Mouse (Mus musculus) bone marrow, adult 2 months (tissue): Measurements from ENCODE around the gene Zfp354a. TPM values are rescaled to one million over a fixed set of nuclear protein-coding genes. Genes with fewer than 3 reads are reported as not detected.

ENCODE experiments used
- H3K27ac ChIP-seq: fragments of 200-500 bp; 2 replicates; pipeline ENCODE4 v1.5.1; 2012; ENCODE audit warnings: low read depth, mild to moderate bottlenecking, control low read depth, inconsistent platforms, low read length; ENCODE audit not compliant: control insufficient read depth, poor library complexity, insufficient read depth
- H3K4me1 ChIP-seq: fragments of 200-500 bp; 2 replicates; pipeline ENCODE4 v1.6.1; 2011; ENCODE audit warnings: low read length; ENCODE audit not compliant: control insufficient read depth, insufficient read depth
- H3K4me3 ChIP-seq: fragments of 200-500 bp; replicated peaks from 2 replicates; pipeline ENCODE3; 2011; ENCODE audit warnings: mild to moderate bottlenecking, low read depth, low read length, control low read depth; ENCODE audit not compliant: control insufficient read depth
- CTCF ChIP-seq: fragments of 200-500 bp; IDR thresholded peaks from 2 replicates; pipeline ENCODE4 v1.5.1; 2011; ENCODE audit warnings: low read length, control low read depth; ENCODE audit not compliant: control insufficient read depth, insufficient read depth
- POLR2A ChIP-seq: fragments of 200-500 bp; IDR thresholded peaks from 2 replicates; pipeline ENCODE4 v1.6.1; 2011; ENCODE audit warnings: low read depth, mild to moderate bottlenecking, control low read depth, low read length, borderline replicate concordance; ENCODE audit not compliant: control insufficient read depth
- WGBS: fragments of 180-500 bp; shearing (Covaris S2); methylation state at CpG from one replicate; pipeline ENCODE4 v1.1.7; 2018; 5-methylcytosine and 5-hydroxymethylcytosine counted together
- polyA plus RNA-seq: library from polyadenylated mRNA; stranded (reverse); fragments of >200 nt; gene quantifications from 2 replicates; pipeline ENCODE4 v1.2.4, GENCODE M21; 2011; ENCODE audit warnings: low replicate concordance; ENCODE audit not compliant: missing spikeins, insufficient read depth, insufficient read length

Zfp354a gene
- polyA plus RNA-seq, 1 experiment, result 0.80 TPM

DNA sequence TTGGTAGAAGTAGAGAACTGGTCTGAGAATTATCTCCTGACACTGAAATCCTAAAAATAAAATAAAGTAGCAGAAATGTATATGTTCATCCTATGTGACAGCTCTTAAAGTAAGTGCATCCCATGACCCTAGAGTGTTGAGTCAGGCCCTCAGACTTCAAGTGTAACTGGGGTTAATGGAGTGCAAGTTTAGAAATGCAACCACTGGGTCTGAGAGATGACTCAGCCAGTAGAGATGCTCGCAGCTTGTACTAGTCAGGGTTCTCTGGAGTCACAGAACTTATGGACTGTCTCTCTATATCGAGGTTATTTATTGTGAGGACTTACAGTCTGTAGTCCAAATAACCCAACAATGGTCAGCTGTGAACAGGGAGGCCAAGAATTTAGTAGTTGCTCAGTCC is 7.4 kb upstream of the Zfp354a start:
- 61% methylated on average over 2 of the region's 2 CpGs for WGBS
- Histone ChIP-seq H3K27ac (no peak overlapping the region), H3K4me3 (no peak overlapping the region), H3K4me1 (no peaks in the 10 kb centered on the region)
- no peak for TF ChIP-seq CTCF
- TF ChIP-seq POLR2A, result no peak

DNA sequence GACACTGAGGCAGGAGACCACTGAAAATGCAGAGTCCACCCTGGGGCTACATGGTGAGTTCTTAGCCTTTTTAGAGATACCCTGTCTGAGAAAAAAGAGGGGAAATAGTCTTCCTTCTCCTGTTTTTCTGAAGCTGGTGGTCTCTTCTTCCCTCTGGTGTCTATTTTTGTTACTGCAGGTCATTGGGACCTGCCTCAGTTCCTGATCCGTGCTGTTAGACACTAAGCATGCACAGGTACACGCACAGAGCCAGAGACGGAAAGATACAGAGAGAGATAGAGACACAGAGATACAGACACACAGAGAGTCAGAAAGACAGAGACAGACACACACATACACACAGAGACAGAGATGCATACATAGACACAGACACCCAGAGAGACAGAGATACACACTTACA is 5.8 kb upstream of the Zfp354a start:
- no peak for TF ChIP-seq POLR2A
- no peak for TF ChIP-seq CTCF
- H3K4me1 ChIP-seq, result no peaks in the 10 kb centered on the region
- no peak overlapping the region for H3K27ac ChIP-seq
- H3K4me3 ChIP-seq, result no peak overlapping the region
- 35% methylated on average over 3 of the region's 3 CpGs for WGBS

DNA sequence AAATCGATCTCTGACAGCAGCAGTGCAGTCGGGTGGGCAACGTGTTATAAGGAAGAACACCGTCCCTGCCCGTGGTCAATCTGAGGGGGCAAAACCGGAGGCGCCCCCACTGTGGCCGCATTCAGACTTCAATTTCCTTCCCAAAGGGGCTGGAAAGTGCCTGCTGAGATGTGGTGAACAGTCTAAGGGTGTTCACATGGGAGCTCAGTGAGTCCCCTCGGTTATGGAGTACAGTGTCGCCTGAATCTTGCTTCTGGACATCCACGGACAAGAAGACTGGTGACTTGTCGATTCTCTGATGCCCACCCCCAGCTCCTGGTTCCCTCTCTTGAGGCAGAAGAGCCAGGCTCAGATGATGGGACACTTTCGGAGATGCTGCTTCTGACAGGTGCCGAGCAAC is 583 bp downstream of the Zfp354a start:
- Histone ChIP-seq H3K27ac (no peak overlapping the region), H3K4me1 (no peaks in the 10 kb centered on the region), H3K4me3 (peak overlapping the region; percentile 16)
- 15% methylated on average over 14 of the region's 14 CpGs for WGBS
- no peak for TF ChIP-seq CTCF

DNA sequence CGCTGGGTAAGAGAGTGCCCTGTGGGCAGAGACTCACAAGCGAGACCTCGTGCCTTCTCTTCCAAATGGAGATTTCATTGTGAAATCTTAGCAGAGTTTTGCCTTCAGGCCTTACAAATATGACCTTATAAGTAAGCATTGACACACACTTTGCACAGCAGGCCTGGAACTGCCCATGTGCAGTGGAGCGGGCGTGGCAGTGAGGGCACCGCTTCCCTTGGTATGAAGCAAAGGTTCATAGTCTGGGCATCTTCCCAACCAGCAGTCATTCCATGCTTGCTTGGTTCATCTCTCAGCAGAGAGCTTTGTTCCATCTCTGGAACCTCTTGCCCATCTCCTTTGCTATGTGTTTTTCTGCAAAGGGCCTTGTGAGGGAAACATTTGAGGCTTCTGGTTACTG is 1.9 kb downstream of the Zfp354a start:
- 80% methylated on average over 6 of the region's 6 CpGs for WGBS
- Histone ChIP-seq H3K4me1 (no peaks in the 10 kb centered on the region), H3K27ac (no peak overlapping the region), H3K4me3 (no peak overlapping the region)
- no peak for TF ChIP-seq CTCF
- TF ChIP-seq POLR2A, result no peak

DNA sequence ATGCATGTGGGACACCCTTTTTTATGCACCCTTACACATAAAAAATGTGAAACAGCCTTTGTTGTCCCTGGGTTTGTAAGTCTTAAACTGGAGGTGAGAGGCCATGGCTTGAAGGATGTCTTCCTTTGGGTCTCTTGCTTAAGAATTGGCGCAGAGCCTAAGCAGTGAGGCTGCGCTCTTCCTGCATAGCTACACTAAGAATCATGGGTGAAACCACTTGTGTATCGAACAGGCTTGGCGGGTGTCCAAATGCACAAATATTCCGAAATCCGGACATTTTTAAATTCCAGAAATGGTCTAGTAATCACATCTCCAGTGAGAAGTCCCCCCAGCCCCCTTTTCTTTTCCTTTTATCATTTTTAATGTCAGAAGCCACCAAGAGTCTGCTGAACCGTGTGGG is 4.2 kb downstream of the Zfp354a start:
- 77% methylated on average over 7 of the region's 7 CpGs for whole genome bisulfite sequencing

DNA sequence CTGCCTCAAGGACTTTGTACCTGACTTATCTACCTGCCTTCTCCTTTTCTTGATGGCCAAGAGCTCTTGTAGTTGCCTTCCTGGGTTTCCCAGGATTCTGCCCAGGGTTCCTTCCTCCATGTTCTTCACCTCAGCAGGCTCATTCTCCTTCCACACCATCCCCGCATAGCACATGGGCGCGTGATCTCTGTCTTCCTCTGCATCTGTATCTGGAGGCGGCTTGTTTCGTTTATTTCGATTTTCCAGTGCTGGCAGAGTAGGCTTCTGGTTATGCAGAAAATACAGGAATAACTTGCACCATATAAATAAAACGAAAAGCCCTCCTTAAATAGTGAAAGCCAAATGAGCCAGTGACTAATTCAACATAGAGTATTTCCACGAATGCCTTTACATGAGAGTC is 4.8 kb downstream of the Zfp354a start:
- no peak for TF ChIP-seq POLR2A
- no peak for TF ChIP-seq CTCF
- no peak overlapping the region for H3K4me3 ChIP-seq
- 84% methylated on average over 8 of the region's 8 CpGs for WGBS
- H3K27ac ChIP-seq, result no peak overlapping the region
- no peaks in the 10 kb centered on the region for H3K4me1 ChIP-seq

More for the DNA sequence above, 4.2 kb downstream of the Zfp354a start:
- H3K4me3 ChIP-seq, result no peak overlapping the region
- no peaks in the 10 kb centered on the region for H3K4me1 ChIP-seq
- no peak overlapping the region for H3K27ac ChIP-seq
- TF ChIP-seq CTCF, result no peak
- TF ChIP-seq POLR2A, result no peak

GRCm38 (mm10) chr11:51084527-51084926 is 25.5 kb downstream of the Zfp354a start:
- no peak for TF ChIP-seq POLR2A
- no peak for TF ChIP-seq CTCF
- WGBS, result 46% methylated on average over 7 of the region's 7 CpGs
- no peak overlapping the region for H3K27ac ChIP-seq
- H3K4me3 ChIP-seq, result no peak overlapping the region
- H3K4me1 ChIP-seq, result no peaks in the 10 kb centered on the region

DNA sequence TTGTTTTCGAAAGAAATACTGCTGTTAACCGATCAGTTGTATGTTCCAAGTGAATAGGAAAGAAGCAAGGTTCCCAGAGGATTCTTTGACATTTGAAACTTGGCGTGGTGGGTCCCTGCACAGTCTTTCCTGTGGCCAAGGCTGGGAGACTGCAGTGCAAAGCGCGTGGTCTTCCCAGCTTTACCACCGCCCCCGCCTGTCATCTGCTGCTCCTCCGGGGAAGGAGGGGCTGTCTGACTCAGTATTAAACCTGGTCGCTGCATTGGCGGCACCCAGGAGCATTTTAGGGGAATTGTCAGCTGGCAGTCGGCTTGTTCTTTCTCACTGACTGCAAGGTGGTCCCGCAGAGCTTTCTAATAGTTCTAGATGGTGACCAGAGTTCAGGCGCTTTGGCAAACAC is 26.2 kb downstream of the Zfp354a start:
- no peaks in the 10 kb centered on the region for H3K4me1 ChIP-seq
- 69% methylated on average over 13 of the region's 13 CpGs for WGBS
- H3K27ac ChIP-seq, result no peak overlapping the region
- H3K4me3 ChIP-seq, result no peak overlapping the region
- TF ChIP-seq POLR2A, result no peak
- no peak for TF ChIP-seq CTCF

DNA sequence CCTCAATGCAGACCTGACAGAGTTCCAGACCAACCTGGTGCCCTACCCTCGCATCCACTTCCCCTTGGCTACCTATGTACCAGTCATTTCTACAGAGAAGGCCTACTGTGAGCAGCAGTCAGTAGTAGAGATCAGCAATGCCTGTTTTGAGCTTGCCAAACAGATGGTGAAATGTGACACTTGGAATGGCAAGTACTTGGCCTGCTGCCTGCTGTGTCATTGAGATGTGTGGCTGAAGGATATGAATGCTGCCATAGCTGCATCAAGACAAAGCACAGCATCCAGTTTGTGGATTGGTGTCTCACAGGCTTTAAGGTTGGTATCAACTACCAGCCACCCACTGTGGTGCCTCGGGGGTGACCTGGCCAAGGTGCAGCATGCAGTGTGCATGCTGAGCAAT is 48.2 kb downstream of the Zfp354a start:
- TF ChIP-seq CTCF, result no peak
- WGBS, result 65% methylated on average over 2 of the region's 2 CpGs
- no peaks in the 10 kb centered on the region for H3K4me1 ChIP-seq
- no peak overlapping the region for H3K27ac ChIP-seq
- no peak overlapping the region for H3K4me3 ChIP-seq
